Mouse (Mus musculus): Measurements from ENCODE around the gene Pah.

Pah gene
- long read RNA-seq, experiment 1, result 0 reads
- long read RNA-seq, experiment 2, result 0 reads

DNA sequence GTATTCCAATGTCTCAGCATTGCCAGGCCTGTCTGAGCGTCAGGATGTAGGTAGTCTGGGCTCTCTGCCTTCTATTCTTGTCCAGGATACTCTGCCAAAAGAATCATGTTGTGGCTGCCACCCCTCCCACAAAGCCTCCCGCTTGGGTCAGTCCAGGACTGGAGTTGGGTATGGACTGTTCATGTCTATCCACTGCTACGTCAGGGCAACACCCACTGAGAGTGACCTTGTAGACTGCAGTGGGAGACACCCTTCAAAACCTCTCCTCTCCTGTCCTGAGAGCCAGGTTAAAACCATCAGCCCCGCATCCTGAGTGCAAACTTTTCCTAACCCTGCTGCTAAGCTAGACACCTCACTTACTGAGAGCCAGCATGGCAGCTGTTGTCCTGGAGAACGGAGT is at the start of gene Pah:
Gene Pah, plus strand, starts transcription at position 150 of the 400 bp plus-strand sequence.
- intact Hi-C loops (cut with DNase I), result no loop called here

DNA sequence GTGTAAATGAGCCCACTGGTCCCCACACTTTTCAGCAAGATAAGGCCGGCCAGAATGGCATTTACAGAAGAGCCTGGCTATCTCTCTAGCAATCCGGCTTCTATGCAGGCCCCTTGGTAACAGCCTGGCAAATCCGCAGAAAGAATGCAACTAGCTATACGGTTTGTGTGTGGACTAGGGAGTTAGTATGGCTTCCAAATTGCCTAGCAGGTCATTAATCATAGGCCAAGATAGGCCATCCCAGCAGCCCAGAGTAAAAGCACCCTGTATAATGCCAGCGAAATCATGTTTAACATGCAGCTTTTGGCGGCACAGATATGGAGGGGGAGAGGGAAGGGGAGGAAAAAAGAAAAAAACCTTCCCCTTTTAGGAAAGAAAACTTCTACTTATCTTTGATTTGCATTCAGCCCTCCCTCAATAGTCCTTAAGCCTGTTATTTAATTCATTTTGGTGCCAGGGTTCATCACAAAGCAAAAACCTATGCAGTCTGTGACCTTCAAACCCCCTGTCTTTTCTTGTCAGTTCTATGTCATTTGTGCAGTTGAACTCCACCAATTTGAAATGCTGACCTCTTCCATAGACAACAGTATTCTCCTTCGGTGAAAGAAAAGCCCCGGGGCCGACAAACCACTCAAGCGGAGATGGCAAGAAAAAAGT is 48.0 kb upstream of the Pah start:
- intact Hi-C loops (cut with DNase I), result no loop called here

DNA sequence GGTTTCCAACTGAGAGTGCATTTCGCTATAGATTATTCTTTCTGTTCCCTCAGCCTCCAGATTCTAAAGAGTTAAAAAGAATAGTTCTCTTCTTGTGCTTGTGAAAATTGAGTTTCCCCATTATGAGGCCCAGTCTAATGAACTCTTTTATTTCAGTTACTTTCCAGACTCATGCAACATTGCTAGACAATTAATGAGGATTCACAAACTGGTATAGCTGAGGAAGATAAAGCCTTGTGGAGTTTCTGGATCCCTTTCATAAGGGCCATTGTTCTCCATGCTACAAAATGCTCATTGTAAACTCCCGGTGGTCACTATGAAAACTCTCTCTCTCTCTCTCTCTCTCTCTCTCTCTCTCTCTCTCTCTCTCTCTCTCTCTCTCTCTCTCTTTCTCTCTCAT is 46.6 kb upstream of the Pah start:
- intact Hi-C loops (cut with DNase I), result no loop called here

DNA sequence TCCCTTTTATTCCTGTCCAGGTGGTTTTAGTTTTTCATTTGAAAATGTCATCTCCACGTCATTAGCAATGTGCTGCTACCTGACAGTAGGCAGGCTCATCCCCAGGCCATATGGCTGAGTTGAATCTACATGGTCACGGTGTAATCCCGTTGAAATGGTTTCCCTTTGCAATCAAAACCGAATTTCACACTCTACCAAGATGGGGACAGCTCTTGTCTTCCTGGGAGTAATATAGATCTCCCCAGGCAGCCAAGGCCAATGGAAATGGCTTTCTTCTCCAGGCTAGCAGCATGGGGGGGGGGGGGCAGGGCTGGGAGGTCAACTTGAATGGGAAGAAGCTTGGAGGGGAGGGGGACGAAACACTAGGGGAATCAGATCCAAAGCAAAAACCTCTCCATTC is 43.7 kb upstream of the Pah start:
- intact Hi-C loops (cut with DNase I), result no loop called here

DNA sequence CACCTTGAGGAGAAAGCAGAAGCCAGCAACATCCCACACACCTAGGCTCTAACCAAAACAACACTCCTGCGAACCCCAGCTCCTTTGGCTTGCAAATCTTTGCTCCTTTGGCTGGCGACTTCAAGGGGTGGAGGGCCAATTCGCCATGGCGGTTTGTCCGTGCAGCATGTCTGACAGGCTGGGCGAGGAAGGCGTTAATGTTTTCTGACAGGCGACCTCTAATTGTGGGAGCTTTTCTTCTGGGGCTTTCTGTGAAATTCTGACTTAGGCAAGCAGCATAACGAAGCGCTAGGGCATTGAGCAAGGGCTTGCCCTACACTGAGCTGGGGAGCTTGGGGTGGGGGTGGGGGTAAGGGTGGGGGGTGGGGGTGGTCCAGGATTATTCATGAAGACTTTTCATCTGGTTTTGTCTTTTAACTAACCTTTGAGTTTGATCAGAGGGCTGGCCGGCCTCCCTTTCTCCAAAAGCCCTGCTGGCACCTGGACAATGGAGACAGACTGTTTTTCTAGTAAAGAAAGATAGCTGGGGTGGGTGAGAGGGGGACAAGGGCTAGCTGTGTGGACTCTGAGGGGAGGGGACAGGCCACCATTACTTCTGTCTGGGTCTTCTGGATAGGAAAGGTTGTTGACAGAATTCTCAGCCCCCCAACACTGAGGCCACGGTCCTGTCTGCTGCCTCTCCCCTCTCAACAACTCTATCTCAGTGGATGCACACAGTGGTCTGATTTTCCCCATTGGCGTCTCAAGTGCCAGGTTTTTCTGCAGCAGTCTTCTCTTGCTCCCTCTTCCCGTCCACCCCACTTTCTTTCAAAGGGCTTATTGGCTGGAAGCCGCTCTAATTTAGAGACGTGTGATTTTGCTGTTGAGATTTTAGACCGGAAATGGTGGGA is 36.5 kb upstream of the Pah start:
- intact Hi-C loops (cut with DNase I), result no loop called here

DNA sequence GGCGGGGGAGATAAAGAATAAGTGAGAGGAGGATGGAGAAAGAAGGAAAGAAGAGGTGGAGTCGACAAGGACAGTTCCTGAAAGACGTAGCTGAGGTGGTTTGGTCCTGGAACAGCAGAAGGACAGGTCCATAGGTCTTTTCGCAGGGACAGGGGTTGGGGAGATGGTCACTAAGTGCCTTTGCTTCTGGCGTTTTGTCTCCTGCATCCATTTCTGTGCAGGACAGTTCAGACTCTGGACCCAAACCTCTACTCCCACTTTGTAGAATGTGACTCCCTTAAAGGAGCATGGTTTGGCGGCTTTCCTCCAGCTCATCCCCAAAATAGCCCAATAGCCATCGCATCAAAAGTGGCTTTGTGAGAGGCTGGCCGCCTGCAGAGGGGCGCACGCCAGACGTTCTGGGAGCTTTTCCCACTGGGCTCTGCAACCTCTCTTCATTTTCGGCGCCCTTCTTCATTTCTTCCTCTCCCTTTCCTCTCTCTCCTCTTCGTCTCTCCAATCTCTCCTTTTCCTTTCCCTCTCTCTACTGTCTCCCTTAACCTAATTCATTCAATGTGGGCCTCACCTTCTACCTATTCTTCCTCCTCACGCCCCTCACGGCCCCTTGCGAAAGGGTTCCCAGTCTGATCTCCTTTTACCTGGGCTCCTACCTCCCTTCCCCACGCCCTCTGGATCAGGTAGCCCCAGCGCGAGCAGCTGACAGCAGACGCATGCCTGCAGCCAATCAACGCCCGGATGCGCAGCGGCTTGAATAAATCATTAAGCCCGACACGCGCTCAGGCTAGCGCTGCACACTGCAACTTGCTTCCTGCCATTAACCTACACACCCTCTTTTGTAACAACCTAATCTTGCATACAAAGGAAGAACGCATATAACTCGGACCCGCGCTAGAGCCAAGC is 35.6 kb upstream of the Pah start:
- intact Hi-C loops (cut with DNase I), result no loop called here

DNA sequence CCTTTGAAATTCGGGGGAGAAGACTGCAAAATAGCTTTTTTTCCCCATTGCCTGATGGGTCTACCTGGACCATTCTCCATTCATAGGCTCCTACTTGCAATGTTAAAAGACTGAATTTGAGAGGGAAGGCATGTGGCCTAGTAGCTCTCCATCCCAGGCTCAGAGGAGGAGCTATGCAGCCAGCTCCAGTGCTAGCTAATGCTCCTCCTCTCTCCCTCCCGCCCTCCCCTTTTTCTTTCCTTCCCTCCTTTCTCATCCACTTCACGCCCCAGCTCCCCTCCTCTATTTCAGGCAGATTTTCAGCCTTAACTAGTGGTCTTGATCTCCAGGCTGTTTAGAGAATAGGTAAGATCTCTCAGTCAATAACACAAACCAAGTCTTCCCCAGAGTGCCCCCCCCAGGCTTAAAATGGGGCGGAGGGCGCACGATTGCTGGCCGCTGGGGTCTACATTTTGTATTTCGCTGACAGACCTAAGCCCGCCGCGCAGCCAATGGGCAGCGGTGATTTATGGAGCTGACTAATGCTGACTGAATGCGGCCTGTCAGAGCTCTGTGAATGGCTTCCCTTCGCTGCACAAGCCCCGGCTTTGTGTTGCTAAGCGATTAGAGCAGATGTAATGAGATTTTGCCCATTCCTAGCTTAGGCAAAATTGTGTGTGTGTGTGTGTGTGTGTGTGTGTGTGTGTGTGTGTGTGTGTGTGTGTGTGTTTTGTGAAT is 33.0 kb upstream of the Pah start:
- intact Hi-C loops (cut with DNase I), result no loop called here

DNA sequence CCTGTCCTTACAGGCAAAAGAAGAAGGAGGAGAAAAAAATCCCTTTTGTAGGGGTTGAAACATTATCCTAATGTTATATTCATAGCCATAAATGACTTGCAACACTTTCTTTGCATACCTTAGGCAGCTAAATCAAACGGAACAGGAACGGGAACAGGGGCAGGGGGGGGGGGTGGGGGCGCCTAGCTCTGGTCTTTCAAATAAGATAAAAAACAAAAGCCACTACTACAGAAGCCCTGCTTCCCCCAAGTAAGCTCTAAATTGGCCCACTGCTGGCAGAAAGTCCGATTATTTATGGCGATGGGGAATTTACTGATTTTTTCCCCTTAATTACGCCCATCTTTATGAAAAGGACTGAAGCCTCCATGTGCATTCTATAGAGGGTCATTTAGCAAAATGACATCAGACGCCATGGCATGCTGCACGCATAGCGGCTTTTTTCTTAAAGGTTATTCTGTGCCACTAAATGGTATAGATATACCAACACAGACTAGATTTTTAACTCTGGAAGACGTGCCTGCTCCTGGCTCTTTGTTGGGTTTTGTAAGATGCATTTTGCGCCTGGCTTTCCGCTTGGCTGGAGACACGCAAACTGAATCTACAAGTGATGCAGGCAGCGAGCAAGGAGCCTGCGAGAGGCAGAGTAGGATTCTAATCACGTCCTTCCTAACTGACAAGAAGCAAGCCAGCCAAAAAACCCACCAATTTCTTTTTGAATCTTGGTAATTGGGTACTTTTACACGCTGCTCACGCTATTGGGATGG is 32.2 kb upstream of the Pah start:
- intact Hi-C loops (cut with DNase I), result no loop called here

DNA sequence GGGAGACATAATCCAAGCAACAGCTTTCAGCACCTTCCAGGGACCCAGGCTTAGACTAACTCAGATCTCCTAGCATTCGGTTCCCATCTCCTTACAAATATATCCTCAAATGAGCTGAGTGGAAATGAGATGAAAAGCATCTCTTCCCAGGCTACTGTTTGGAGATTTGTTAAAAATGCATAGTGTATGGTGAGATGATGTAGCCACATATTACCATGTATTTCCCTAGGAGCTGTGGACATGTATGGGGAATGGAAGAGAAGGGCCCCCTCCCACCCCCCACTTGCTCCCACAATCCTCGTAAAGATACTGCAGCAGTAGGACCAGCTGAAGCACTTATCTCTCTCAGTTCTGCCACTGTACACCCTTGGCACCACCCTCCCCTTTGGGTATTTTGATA is 31.3 kb upstream of the Pah start:
- intact Hi-C loops (cut with DNase I), result no loop called here

DNA sequence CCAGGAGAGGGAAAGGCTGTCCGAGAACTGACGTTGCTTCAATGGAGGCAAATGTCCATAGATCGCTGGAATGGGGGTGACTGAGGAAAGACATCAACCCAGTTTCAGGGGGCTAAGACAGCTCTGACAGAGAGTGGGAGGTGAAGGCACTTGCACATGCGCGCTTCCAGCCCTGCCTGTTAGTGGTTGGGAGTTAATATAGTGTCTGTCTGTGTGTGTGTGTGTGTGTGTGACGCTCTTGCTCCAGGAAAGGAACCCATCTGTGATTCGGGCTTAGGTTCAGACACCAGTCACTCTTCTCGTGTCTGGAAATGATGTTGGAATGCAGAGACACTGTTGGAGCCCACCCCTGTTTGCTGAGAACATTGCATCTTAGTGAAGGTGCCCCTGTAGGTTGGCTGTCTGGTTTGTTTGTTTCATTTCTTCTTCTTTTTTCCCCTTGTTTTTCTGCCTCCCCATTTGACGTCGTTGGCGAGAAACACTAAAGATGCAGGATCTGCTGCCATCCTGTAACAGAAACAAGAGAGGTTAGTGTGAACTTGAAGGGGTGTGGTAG is 30.0 kb upstream of the Pah start:
- intact Hi-C loops (cut with DNase I), result no loop called here

DNA sequence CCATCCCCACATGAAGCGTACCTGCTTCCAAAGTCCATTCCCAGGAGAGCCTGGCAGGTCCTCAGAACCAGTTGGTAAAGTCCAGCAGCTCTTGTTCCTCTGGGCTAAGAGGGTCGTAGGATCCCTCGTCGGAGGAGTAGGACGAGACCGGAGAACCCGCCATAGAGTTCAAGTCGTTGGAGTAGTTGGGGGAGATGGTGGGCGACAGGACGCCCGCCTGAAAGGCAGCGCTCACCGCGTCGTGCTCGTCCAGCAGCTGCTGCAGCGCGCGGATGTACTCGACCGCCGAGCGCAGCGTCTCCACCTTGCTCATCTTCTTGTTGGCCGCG is 29.3 kb upstream of the Pah start:
- intact Hi-C loops (cut with DNase I), result no loop called here

DNA sequence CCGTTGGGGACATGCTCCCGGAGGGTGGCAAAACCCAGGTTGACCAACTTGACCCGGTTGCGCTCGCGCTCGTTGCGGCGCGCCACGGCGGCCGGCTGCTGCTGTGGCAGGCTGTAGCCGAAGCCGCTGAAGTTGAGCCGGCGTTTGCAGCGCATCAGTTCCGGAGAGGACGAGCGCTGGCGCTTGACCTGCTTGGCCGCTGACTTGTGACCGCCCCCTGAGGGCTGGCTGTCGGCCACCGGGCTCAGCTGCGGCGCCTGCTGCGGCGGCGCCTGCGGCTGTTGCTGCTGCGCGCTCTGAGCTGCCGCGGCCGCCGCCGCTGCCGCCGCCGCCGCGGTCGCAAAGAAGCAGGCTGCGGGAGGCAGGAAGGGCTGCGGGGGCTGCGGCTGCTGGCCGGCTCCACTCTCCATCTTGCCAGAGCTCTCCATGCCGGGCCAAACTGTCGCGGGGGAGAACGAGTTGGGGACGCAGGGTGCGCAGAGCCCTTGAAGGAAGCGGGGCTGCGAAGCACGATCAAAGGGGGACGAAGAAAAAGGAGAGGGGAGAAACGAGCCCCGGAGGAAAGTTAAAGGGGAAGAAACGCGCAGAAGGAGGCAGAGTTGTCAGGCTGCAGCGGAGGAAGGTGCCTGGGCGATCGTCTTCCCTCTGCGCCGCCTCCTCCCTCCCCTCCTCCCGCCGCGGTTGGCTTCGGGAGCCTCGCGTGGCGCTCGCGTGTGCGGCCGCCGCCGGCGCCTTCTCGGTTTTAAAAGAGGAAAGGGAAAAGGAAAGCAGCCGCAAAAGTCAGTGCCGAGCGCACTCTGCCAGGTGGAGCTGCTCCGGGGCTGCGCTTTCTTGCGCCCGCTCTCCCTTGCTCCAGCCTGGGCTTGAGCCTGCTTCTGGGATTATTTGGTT is 28.7 kb upstream of the Pah start:
- intact Hi-C loops (cut with DNase I), result no loop called here

DNA sequence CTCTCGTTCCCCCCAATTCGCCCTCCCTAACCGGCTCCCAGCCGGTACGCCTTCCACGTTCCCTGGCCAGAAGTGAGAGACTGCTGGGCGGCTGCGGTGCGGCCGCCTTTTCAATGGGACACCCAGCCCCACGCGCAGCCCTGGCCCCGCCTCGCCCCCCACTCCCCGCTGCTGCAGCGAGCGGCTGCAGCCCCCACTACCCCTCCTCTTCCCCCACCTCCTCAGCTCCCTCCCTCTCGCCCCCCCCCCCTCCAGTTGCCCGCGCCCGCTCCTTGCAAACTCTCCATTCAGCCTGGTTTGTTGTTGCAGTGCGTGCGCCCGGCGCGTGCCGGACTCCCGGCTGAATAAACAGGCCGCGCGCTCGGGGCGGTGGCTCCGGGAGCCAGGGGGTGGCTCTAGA is 28.0 kb upstream of the Pah start, which contains the start of gene Ascl1:
Gene Ascl1, minus strand, starts transcription at position 85 of the 400 bp plus-strand sequence.
- intact Hi-C loops (cut with DNase I), result no loop called here

DNA sequence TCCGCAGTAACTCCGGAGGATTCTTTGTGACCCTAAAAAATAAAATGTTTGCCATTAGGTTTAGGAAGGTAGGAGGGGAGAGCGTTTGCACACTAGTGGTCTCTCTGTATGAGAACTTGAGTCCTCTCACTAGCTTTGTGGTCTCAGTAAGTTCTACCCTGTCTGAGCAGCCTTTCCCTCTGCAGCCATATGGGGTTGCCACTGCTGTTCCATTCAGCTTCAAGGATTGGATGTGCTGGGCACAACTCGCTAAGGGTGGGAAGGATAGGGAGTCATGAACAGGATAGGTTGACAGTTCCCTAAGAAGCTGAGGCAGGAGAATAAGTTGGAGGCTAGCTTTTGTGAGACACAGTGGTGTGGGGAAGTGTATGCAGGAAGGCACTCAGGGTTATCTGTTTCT is 27.4 kb upstream of the Pah start:
- intact Hi-C loops (cut with DNase I), result no loop called here

DNA sequence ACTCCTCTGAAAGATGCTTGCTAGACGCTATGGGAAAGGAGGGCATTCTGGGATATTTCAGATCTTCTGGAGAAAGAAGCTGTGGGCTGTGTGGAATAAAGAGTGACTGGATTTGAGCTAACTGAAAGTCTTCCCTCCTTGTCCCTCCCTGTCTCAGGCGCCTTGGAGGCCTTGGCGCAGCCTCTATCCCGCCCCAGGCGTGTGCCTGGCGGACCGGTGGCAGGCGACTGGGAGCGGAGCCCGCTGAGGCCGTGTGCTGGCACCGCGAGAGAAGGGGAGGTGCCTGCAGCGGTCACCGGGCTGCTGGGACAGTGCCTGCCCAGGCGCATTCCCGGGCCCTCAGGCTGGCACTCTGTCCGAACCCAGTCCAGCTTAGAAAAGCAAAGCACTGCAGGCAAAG is 27.0 kb upstream of the Pah start:
- intact Hi-C loops (cut with DNase I), result no loop called here

DNA sequence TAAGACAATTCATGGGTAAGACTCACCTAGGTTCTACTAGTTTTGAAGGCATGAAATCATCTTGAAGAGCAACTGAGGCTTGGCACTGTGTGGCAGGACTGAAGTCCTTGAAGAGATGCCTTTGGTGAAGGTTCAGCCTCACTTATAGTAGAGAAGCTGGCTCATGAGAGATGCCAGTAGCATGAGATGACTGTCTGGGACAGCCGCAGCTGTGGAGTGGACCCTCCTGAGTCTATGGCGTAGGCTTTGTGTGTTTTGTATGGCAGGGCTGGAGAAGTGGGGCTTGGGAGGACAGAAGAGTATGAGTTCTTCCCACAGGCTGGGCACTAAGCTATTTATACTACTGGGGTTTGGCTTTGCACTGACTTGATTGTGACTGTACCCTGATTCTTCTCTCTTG is 24.5 kb upstream of the Pah start:
- intact Hi-C loops (cut with DNase I), result no loop called here

DNA sequence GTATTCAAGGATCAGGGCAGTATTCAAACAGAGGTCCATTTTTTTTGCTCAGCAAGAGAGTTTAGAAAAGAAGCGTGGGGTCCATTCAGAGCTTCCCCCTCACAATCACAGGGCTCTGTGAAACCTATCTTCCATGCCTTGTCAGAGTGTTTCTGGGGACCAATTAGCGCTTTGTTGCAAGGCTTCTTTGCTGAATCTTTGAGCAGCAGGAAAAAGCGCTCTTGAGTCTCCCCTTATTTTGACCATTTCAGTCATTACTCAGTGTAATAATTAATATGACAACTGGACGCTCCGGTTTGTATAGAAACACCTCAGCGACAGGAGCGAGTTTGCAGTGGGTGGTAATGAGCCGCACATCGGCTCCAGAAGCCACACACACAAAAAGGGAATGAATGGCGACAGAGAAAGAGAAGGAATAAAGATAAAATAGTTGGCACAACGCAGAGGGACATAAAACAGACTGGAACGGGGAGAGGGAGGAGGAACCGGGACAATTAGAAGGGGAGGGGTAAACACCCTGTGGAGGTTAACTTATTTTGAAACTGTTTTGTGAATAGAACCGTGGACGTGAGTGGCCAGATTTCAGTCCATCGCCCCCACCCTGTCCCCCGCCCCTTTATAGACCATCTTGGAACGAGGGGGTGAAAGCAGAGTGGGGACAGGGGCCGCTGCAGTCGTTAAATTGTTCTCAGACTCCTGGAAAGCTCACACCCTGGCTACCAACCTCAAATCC is 20.5 kb upstream of the Pah start:
- intact Hi-C loops (cut with DNase I), result loop anchor here (5.0 kb wide), 1 partner anchor 409 kb away; no protein-coding TSS in a partner anchor

DNA sequence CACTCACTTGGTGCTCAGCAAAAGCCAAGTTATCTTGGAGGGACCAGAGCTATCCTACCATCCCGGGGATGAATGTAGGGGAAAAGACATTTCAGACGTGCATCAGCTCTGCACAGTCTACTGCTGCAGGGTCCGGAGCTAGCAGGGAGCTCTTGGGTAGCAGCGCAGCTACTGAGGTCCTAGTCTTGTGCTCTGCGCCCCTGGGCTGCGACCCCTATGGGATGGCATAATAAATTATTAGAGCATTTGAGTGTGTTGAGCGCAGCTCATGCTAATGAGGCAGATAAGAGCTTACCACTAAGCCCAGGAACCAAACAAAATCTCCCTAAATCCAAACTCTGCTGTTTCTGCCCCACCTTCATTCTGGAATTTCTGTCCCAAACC is 19.9 kb upstream of the Pah start:
- intact Hi-C loops (cut with DNase I), result loop anchor here (5.0 kb wide), 1 partner anchor 409 kb away; no protein-coding TSS in a partner anchor
